Mouse (Mus musculus) kidney, adult 9 months (tissue): ENCODE results near the gene Wnk1.

ENCODE experiments used
- DNase-seq: peaks from one replicate; pipeline ENCODE4 v3.0.0; 2022

Gene Wnk1

GRCm38 (mm10) chr6:120039668-120040556, 1.4 kb upstream of the Wnk1 start:
- peak; percentile 88 for DNase-seq

- DNase-seq, result no peak
Measured at GRCm38 (mm10) chr6:120039256-120039563, 738 bp upstream of the Wnk1 start.

- peak; percentile 63 for DNase-seq
Measured at GRCm38 (mm10) chr6:120037636-120038365, 671 bp downstream of the Wnk1 start.

DNA sequence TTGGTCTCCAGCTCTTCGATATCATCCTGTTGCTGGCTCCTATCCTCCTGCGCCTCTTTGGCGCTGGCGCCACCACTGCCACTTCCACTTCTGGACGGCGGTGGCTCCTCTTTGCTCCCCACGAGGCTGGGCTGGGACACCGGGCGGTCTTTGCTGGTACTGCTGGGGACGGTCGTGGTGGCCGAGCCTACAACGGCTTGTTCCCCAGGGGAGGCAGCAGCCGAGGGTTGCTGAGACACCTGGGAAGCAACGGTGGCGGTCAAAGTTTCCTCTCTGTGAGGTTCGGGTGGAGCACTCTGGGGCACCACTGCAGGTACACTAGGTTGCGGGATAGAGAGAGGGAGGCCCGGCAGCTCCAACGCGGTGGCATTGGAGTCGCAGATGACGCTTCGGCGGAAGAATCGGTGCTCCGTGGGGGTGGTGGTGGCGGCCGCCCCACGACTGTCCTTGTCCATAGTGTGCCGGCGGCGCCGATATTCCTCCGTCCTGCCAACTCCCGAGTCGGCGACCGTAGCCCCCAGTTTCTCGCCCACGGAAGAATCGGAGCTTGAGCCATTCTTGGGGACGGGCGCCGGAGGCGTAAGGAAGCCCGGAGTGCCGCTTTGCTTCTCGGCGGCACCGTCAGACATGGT, 1.4 kb downstream of the Wnk1 start:
- DNase-seq, result peak; percentile 58

DNA sequence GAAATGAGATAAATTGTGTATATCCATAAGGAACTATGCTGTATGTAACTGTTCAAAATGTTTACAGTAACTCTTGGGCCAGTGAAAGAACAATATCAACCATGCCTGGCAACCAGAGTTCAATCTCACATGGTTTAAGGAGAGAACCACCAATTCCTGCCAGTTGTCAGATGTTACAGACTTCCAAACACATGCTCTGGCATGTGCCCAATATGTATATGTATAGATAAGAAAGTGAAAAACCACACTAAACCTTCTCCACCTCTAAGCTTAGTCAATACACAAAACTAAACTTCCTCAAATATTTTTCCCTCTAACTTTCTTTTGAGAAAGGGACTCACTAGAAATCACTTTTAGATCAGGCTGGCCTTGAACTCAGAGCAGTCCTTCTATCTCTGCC, 13.9 kb downstream of the Wnk1 start:
- DNase-seq, result no peak

DNA sequence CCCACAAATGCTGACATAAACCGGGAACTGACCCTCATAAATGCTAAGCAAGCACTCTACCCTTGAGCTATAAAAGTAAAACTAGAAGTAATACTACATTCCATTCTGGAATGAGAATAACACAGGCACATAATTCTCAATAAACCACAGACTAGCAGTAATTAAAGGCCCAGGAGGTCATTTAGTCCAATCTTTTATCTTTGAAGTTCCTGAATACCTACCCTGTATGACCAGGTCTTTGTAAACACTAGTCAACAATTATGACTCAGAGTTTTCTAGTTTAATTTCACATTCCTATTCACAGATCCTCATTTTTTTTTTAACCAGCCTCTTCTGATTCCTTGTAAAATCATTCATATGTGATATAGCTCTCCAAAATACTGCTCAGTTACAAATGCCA, 14.7 kb downstream of the Wnk1 start:
- no peak for DNase-seq

GRCm38 (mm10) chr6:120022042-120022441, 16.4 kb downstream of the Wnk1 start:
- DNase-seq, result no peak

DNA sequence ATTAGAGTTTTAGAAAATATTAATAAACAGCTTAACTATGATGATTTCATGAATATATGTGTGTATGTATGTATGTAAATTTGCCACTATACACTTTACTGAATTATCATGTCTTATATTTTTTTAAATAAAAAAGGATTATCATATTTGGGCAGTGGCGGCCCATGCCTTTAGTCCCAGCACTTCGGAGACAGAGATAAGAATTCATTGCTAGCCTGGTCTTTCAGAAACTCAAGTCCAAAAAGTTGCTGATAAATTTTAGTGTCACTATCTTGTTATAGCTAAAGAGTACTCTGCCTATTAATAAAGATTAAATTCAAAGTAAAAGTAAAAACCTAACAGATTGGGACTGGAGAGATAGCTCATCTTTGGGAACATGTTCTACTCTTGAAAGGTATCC, 18.8 kb downstream of the Wnk1 start:
- no peak for DNase-seq

DNA sequence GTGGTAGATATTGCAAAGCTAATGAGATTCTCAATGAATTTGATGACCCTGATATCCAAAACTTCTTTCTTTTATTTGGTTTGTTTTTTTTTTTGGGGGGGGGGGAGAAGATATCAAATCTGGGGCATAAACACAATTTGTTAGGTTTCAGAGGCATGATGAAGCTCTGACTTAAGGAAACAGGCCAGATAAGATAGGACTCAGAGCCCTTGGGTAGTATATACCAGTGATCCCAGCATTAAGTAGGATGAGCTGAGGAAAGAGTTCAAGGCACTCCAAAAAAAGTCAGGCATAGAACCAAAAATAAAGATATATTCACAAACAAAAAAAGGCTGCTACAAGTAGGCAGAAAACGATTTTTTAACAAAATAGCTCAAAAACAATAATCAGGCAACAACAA, 25.3 kb downstream of the Wnk1 start:
- DNase-seq, result no peak

GRCm38 (mm10) chr6:120011440-120011839, 27.0 kb downstream of the Wnk1 start:
- DNase-seq, result no peak

DNA sequence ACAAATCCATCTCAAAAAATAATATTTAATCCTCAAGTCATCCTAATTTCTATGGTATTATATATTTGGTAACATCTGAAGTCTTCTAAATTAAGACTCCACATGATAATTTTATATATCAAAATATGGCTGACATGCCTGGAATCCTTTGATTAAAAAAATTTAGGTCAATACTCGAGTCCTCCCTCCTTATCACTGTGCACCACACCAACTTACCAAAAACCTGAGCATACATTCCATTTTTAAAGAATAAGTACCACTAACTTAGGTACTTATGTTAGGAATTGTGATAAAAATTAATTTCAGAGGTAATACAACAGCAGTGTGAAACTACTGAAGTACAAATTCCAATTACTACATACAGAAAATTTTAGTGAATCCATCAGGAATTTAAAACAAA, 27.5 kb downstream of the Wnk1 start:
- DNase-seq, result no peak

DNA sequence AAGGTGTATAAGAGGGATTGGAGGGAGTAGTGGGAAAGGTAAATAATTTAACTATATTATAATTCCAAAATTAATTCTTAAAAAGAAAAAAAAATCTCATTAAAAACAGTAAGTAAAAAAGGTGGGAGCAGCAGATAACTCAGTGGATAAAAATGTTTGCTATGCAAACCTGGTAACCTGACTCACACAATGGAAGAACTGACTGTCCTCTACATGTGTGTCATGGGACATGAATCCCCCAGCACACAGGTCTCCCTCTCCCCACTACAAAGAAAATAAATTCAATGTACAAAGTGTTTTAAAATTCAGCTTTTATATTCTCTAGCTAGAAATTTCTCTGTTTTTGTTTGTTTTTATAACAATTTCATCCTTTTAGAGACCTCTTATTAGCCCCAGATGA, 27.9 kb downstream of the Wnk1 start:
- no peak for DNase-seq

- peak; percentile 66 for DNase-seq
Measured at GRCm38 (mm10) chr6:120001718-120002117, 36.8 kb downstream of the Wnk1 start.

- DNase-seq, result no peak
Measured at GRCm38 (mm10) chr6:119996480-119996879, 42.0 kb downstream of the Wnk1 start.

DNA sequence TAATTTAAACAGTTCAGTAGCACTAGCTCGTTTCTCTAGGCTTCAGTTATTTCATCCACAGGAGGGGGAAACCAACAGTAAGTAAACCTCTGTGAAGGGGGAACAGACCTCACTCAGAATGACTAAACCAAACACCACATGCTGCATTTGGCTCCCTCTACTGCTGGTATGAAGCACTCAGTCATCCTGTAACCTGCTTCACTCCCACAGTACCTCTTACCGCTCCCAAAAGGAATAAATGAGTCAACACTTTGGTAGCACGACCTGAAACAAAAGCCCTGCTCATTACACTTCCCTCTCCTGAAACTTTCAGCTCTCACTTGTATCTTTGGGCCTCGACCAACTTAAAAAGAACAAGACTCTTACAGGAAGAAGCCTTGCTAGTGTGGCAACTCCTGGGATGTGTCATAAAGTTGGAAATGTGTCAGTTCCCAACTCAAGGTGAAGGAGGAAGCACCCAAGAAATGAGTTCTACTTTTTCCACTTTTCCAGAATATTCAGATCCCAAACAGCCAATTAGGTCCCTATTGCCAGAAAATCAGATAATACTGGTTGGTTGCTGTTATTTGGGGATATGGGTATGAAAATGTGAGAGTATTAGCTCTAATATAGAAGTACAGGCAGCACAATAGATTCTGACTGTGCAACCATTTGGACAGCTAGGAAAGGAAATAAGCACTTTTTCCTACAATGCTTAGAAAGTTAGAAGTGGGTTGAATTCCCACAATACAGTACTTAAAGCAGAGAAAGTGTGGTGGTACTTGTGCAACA, 114.1 kb downstream of the Wnk1 start:
- peak; percentile 24 for DNase-seq

DNA sequence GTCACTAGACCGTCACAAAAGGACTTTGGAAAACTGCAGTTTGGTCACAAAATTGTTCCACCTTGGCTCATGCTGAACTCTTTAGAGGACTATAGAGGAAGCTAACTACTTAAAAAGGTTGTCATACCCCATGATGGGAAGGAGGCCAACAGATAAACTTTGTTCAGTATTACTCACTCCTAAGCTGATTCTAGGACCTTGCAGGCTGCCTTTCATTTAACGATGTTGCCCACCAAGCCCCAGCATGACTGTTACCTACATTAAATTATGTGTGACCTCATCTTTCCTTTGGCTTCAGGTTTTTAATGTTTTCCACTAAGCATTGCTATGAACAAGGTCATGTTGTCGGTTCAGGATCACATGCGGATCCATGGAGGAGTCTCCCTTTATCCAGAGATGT, 115.9 kb downstream of the Wnk1 start:
- DNase-seq, result no peak

DNA sequence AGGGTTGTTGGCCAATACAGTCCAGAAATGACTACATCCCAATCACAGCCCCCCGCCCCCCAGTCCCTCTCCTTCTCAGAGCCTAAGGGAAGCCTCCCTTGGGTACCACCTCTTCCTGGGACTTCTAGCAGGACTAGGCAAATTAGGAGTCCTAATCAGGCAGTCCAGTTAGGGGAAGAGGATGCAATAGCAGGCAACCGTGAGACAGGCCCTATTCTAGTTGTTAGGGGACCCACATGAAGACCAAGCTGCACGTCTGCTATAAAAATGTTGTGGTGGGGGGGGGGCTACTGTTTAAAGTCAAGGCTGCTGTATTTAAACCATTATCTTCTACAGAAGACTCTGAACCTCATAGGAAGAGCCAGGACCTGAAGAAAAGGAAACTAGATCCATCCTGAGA, 116.3 kb downstream of the Wnk1 start:
- no peak for DNase-seq

- DNase-seq, result no peak
Measured at GRCm38 (mm10) chr6:119918561-119919181, 119.8 kb downstream of the Wnk1 start.

DNA sequence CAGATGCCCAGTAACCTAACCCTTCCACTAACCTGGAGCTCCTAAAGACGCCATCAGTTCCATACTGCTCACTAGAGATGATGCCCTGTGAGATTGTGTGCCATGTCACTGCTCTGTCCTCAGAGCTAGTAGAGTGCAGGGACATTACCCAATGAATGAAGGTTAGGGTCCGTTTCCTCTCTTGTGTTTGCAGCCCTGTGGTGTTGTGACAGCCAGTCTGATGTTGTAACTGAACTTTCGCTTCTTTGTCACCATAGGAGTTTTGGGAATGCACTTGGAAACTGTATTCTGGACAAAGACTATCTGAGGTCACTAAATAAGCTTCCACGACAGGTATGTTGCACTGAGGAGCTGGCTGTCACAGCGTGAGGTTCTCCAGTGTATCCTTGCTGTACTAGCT, 122.8 kb downstream of the Wnk1 start:
- DNase-seq, result no peak

- DNase-seq, result no peak
Measured at GRCm38 (mm10) chr6:119912046-119912445, 126.4 kb downstream of the Wnk1 start.

GRCm38 (mm10) chr6:119905461-119905860, 133.0 kb downstream of the Wnk1 start:
- no peak for DNase-seq

GRCm38 (mm10) chr6:119903081-119903789, 135.2 kb downstream of the Wnk1 start:
- DNase-seq, result no peak
